Mouse (Mus musculus): Measurements from ENCODE around the gene Scg3.

- TF ChIP-seq POLR2A (IDR thresholded peaks at IDR 0.05; ENCODE audit: insufficient read depth, low read length): no peak
- TF ChIP-seq CTCF (IDR thresholded peaks at IDR 0.05; ENCODE audit: low read depth, low read length): no peak
Measured at GRCm38 (mm10) chr9:75634226-75634625, 49.6 kb downstream of the Scg3 start.
